Mouse (Mus musculus): ENCODE results near the gene Frem1. TPM values are rescaled to one million over a fixed set of nuclear protein-coding genes. Genes with fewer than 3 reads are reported as not detected.

Gene Frem1
- polyA plus RNA-seq, 1 experiment from 2014 or later, result 58.2 TPM

DNA sequence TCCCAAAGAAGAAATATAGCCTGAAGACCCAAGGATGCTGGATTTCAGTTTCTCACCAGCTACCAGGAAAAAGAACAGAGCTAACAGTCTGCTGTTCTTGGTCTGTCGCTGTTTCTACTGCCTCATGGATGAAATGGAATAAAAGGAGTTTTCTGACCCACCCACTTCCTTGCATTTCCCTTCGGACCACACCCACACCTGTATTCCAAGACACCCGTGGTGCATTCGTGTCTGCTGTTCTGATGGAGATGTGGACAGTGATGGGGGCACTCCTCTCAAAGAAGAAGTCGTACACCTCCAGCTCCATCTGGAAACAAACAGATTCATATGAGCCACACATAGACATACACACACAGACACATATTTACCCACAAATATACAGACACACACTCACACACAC lies 48.1 kb downstream of the Frem1 start:
- DNase-seq (no peak), ATAC-seq (ENCODE audit: insufficient read depth) (no peak)
- Histone ChIP-seq H3K9me3 (ENCODE audit: low read depth, low read length) (no peaks in the 10 kb centered on the region), H3K27me3 (ENCODE audit: insufficient read depth, low read length) (no peaks in the 10 kb centered on the region), H3K4me2 (no peak overlapping the region), H3K27ac (ENCODE audit: low read depth) (no peak overlapping the region), H3K4me1 (ENCODE audit: insufficient read depth) (no peaks in the 10 kb centered on the region), H3K36me3 (ENCODE audit: insufficient read depth) (peaks cover 56% of the 10 kb centered on the region), H3K4me3 (ENCODE audit: low read depth, low read length) (no peak overlapping the region), H3K9ac (no peak overlapping the region)
- TF ChIP-seq CTCF (IDR thresholded peaks at IDR 0.05; ENCODE audit: low read depth), result no peak
- 81% methylated on average over 5 of the region's 5 CpGs for WGBS

DNA sequence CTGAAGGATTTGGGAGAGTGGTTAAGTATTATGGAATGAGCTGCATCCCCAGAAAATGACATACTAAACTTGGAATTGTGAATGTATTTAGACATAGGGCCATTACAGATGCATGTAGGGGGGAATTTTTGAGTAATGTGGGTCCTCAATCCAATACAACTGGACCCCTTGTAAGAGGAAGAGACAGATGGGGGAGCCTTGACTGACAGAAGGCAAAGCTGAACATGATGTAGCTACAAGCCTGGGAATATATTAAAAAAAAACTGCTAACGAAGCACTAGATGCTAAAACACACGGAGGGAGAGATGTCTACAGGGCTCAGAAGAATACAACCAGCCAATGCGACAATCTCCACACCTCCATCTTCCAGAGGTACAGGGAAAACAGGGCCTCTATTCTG lies 60.1 kb downstream of the Frem1 start:
- WGBS, result 93% methylated on average over 3 of the region's 3 CpGs
- peaks cover 51% of the 10 kb centered on the region for H3K36me3 ChIP-seq (ENCODE audit: insufficient read depth)
- no peak for DNase-seq

DNA sequence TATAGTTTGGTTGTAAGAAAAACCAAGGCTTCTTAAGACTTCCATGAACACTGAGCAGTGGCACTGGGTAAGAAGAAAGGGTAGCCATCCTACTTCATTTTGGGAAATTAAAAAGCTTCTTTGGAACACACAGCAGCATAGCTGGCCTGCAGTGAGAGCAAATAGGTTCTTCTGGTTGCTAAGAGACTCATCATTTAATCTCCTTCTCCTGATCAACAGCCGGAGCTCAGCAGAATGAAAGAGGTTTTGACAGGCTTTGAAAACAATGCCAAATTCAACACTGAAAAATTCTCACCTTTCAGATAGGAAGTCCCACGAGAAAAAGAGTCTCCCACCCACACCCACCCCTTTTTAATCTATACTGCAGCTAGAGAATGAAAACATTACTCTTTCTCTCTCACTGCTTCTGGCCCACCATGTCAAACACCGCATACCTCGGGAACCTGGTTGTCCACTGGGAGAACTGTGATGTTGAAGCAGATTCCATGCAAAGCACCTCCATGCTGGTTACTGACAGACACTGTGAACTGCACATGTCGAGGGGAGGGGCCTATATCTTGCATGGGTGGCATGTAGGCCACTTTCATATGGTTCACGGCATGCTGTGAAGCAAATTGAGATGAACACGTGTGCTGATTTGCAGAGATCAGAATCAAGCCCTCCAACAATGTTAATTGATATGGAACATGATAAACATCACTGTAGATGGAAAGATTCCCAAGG lies 61.0 kb downstream of the Frem1 start:
- TF ChIP-seq CTCF (IDR thresholded peaks at IDR 0.05; ENCODE audit: low read depth), result no peak
- peaks cover 47% of the 10 kb centered on the region for H3K36me3 ChIP-seq (ENCODE audit: insufficient read depth)
- H3K4me1 ChIP-seq (ENCODE audit: insufficient read depth), result no peaks in the 10 kb centered on the region
- WGBS, result 65% methylated on average over 7 of the region's 7 CpGs
- H3K4me3 ChIP-seq (ENCODE audit: low read depth, low read length), result no peak overlapping the region
- H3K9ac ChIP-seq, result no peak overlapping the region
- ATAC-seq (ENCODE audit: insufficient read depth) (no peak), DNase-seq (no peak)
- H3K9me3 ChIP-seq (ENCODE audit: low read depth, low read length), result no peaks in the 10 kb centered on the region
- H3K27ac ChIP-seq (ENCODE audit: low read depth), result no peak overlapping the region
- no peak overlapping the region for H3K4me2 ChIP-seq
- H3K27me3 ChIP-seq (ENCODE audit: insufficient read depth, low read length), result no peaks in the 10 kb centered on the region

More for the DNA sequence above, 60.1 kb downstream of the Frem1 start:
- Histone ChIP-seq H3K4me1 (ENCODE audit: insufficient read depth) (no peaks in the 10 kb centered on the region), H3K9me3 (ENCODE audit: low read depth, low read length) (no peaks in the 10 kb centered on the region), H3K4me3 (ENCODE audit: low read depth, low read length) (no peak overlapping the region), H3K9ac (no peak overlapping the region), H3K27ac (ENCODE audit: low read depth) (no peak overlapping the region), H3K4me2 (no peak overlapping the region), H3K27me3 (ENCODE audit: insufficient read depth, low read length) (no peaks in the 10 kb centered on the region)
- TF ChIP-seq CTCF (IDR thresholded peaks at IDR 0.05; ENCODE audit: low read depth), result no peak
- no peak for ATAC-seq (ENCODE audit: insufficient read depth)

DNA sequence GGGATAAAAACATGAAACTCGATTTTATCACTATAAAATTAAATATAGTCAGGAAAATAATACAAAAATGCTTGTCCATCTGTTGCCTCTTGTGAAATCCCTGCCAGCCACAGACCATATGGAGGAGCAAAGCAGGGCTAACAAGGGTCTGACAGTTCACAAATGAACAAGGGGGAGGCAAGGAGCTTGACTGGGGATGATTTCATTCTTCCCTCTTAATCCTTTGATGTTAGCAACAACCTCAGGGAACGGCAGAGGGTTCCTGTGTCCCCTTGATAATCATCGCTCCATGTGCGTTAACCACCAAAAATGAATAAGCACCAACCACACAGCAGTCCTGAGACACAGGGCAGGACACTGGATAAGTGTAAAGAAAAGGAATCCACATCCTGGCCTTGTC lies 79.8 kb downstream of the Frem1 start:
- peaks cover 29% of the 10 kb centered on the region for H3K36me3 ChIP-seq (ENCODE audit: insufficient read depth)
- H3K4me2 ChIP-seq, result no peak overlapping the region
- DNase-seq, result no peak
- H3K4me1 ChIP-seq (ENCODE audit: insufficient read depth), result no peaks in the 10 kb centered on the region
- no peak overlapping the region for H3K4me3 ChIP-seq (ENCODE audit: low read depth, low read length)
- H3K27ac ChIP-seq (ENCODE audit: low read depth), result no peak overlapping the region
- no peak for ATAC-seq (ENCODE audit: insufficient read depth)
- no peaks in the 10 kb centered on the region for H3K27me3 ChIP-seq (ENCODE audit: insufficient read depth, low read length)
- TF ChIP-seq CTCF (IDR thresholded peaks at IDR 0.05; ENCODE audit: low read depth), result no peak
- H3K9me3 ChIP-seq (ENCODE audit: low read depth, low read length), result no peaks in the 10 kb centered on the region
- H3K9ac ChIP-seq, result no peak overlapping the region
- WGBS, result 67% methylated on average over 4 of the region's 4 CpGs

DNA sequence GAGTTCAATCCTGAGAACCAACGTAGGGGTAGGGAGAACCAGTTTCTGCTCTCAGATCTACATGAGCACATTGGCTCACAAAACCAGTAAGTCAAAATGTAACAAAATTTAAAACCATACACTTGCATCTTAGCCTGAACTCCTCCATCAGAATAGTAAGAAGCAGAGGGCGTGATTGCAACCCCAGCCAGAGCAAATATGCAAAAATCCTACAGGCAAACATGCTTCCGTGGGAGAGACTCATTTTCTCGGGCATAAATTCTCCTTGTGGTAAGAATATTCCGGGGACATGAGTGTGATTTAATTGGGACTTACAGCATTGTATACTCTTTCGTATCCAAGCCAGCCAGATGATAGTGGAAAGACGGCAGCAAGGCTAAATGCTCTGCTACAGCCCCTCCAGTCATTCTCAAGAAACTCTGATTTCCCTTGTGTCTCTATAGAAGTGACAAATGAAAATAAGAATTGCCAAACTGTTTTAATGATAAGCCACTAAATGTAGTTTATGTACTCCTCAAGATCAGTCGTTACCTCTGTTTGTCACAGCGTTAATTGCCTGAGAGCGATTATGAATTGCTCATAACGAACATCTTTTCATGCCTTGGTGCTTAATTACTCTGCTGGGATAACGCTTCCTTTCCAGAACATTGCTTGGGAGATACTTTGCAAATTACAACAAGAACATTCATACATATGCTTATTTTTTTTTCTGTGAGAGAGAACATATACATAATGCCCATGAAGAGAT lies 81.1 kb downstream of the Frem1 start:
- Histone ChIP-seq H3K27ac (ENCODE audit: low read depth) (no peak overlapping the region), H3K4me1 (ENCODE audit: insufficient read depth) (no peaks in the 10 kb centered on the region), H3K9ac (no peak overlapping the region), H3K36me3 (ENCODE audit: insufficient read depth) (peaks cover 37% of the 10 kb centered on the region), H3K27me3 (ENCODE audit: insufficient read depth, low read length) (no peaks in the 10 kb centered on the region), H3K4me3 (ENCODE audit: low read depth, low read length) (no peak overlapping the region), H3K9me3 (ENCODE audit: low read depth, low read length) (no peaks in the 10 kb centered on the region), H3K4me2 (no peak overlapping the region)
- ATAC-seq (ENCODE audit: insufficient read depth), result no peak
- DNase-seq, result no peak
- no peak for TF ChIP-seq CTCF (IDR thresholded peaks at IDR 0.05; ENCODE audit: low read depth)
- 87% methylated on average over 12 of the region's 12 CpGs for WGBS

DNA sequence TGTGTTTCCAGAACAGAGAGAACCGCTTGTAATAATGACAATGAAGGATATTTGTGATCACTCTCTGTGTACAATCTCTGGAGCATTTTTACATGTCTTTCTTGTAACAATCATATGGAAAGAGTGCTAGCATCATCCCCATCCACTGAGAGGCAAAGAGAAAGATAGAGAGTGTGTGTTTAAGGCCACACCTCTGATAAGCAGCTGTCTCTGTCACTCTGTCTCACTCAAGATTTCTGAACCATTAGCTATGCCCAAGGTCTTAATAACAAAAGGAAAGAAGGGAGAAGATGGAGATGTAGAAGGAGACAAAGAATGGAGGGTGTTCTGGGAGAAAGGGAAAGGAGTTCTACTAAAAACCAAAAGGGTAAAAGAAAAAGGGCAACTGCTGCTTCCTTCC lies 91.1 kb downstream of the Frem1 start:
- no peaks in the 10 kb centered on the region for H3K4me1 ChIP-seq (ENCODE audit: insufficient read depth)
- no peaks in the 10 kb centered on the region for H3K9me3 ChIP-seq (ENCODE audit: low read depth, low read length)
- H3K9ac ChIP-seq, result no peak overlapping the region
- no peak overlapping the region for H3K4me3 ChIP-seq (ENCODE audit: low read depth, low read length)
- ATAC-seq (ENCODE audit: insufficient read depth) (no peak), DNase-seq (no peak)
- no peaks in the 10 kb centered on the region for H3K27me3 ChIP-seq (ENCODE audit: insufficient read depth, low read length)
- 79% methylated on average over 1 of the region's 1 CpGs for WGBS
- H3K27ac ChIP-seq (ENCODE audit: low read depth), result no peak overlapping the region
- peaks cover 34% of the 10 kb centered on the region for H3K36me3 ChIP-seq (ENCODE audit: insufficient read depth)
- H3K4me2 ChIP-seq, result no peak overlapping the region
- TF ChIP-seq CTCF (IDR thresholded peaks at IDR 0.05; ENCODE audit: low read depth), result no peak

DNA sequence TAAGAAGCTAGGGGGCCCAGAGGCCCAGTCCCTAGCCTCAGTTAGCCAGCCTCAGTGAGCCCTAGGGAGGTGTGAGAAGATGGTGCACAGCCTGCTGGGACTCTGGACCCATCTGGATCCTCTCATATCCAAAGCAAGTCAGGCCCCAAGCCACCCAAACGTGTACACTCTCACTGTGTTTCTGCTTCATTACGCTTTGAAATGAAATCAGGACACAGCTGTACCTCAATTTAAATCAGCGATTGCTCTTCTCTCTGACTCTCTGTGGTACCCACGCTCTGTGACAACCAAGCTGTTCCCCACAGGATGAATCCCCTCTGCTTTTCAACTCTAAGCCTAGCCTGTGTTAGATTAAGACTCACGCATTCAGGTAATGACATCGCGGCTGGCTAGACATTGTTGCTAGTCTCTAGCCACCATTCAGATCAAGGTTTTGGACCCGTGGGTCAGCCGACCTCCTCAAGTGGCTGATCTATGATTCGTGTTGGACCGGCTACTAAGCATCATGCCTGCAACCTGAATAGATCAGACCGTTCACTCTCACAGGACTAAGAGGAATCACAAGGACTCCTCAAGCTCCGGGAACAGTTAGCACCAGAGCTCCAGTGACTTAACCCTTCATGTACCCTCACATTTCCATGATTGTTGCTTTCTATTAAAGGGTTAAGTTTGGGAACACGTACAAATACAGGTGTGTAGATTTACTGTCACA lies 94.2 kb downstream of the Frem1 start:
- no peaks in the 10 kb centered on the region for H3K4me1 ChIP-seq (ENCODE audit: insufficient read depth)
- 64% methylated on average over 14 of the region's 14 CpGs for WGBS
- no peak overlapping the region for H3K27ac ChIP-seq (ENCODE audit: low read depth)
- no peak overlapping the region for H3K4me3 ChIP-seq (ENCODE audit: low read depth, low read length)
- no peak overlapping the region for H3K4me2 ChIP-seq
- H3K36me3 ChIP-seq (ENCODE audit: insufficient read depth), result peaks cover 46% of the 10 kb centered on the region
- no peak for TF ChIP-seq CTCF (IDR thresholded peaks at IDR 0.05; ENCODE audit: low read depth)
- ATAC-seq (ENCODE audit: insufficient read depth) (no peak), DNase-seq (peak; percentile 25)
- H3K27me3 ChIP-seq (ENCODE audit: insufficient read depth, low read length), result no peaks in the 10 kb centered on the region
- no peaks in the 10 kb centered on the region for H3K9me3 ChIP-seq (ENCODE audit: low read depth, low read length)
- H3K9ac ChIP-seq, result no peak overlapping the region

All from lung, embryonic 14.5 days (tissue).